Mouse (Mus musculus): ENCODE measurements around the gene Nrxn2. TPM values are rescaled to one million over a fixed set of nuclear protein-coding genes. Genes with fewer than 3 reads are reported as not detected.
A peak's percentile ranks its signal among the peaks of the same experiment; 100 is the strongest.

Nrxn2 gene
- polyA plus RNA-seq, 1 experiment from 2014 or later: 1.3 TPM

- peaks cover 61% of the 10 kb centered on the region for H3K36me3 ChIP-seq (ENCODE audit: control insufficient read depth, insufficient read depth, low read length)
- H3K4me1 ChIP-seq (replicated peaks; ENCODE audit: control insufficient read depth, insufficient read depth): no peaks in the 10 kb centered on the region
- no peak for TF ChIP-seq EP300 (optimal IDR thresholded peaks at IDR 0.05)
- TF ChIP-seq CTCF (IDR thresholded peaks at IDR 0.05; ENCODE audit: low read depth): no peak
- H3K4me2 ChIP-seq (replicated peaks; ENCODE audit: low read depth): no peak overlapping the region
- H3K9ac ChIP-seq (ENCODE audit: low read length): no peak overlapping the region
- WGBS: 87% methylated on average over 42 of the region's 42 CpGs
- no peaks in the 10 kb centered on the region for H3K9me3 ChIP-seq (ENCODE audit: control insufficient read depth, low read length)
- no peak for DNase-seq (ENCODE audit: low spot score)
- ATAC-seq (ENCODE audit: low FRiP score, low TSS enrichment): peak; percentile 19; the same call in 1 of the 2 replicates
- no peaks in the 10 kb centered on the region for H3K27me3 ChIP-seq (ENCODE audit: control insufficient read depth, insufficient read depth, low read length)
- H3K4me3 ChIP-seq (ENCODE audit: low read depth, low read length): no peak overlapping the region
- no peak overlapping the region for H3K27ac ChIP-seq (replicated peaks)
Observed at GRCm38 (mm10) chr19:6375423-6376254, 42.9 kb upstream of the Nrxn2 start.

- H3K27me3 ChIP-seq (ENCODE audit: control insufficient read depth, insufficient read depth, low read length): no peaks in the 10 kb centered on the region
- no peak overlapping the region for H3K9ac ChIP-seq (ENCODE audit: low read length)
- H3K4me1 ChIP-seq (replicated peaks; ENCODE audit: control insufficient read depth, insufficient read depth): no peaks in the 10 kb centered on the region
- no peak overlapping the region for H3K4me2 ChIP-seq (replicated peaks; ENCODE audit: low read depth)
- 75% methylated on average over 14 of the region's 14 CpGs for WGBS
- no peak overlapping the region for H3K4me3 ChIP-seq (ENCODE audit: low read depth, low read length)
- no peak overlapping the region for H3K27ac ChIP-seq (replicated peaks)
- DNase-seq (ENCODE audit: low spot score) (peak; percentile 74), ATAC-seq (ENCODE audit: low FRiP score, low TSS enrichment) (no peak)
- peak; percentile 80 for TF ChIP-seq CTCF (IDR thresholded peaks at IDR 0.05; ENCODE audit: low read depth)
- TF ChIP-seq EP300 (optimal IDR thresholded peaks at IDR 0.05): no peak
- peaks cover 56% of the 10 kb centered on the region for H3K36me3 ChIP-seq (ENCODE audit: control insufficient read depth, insufficient read depth, low read length)
- H3K9me3 ChIP-seq (ENCODE audit: control insufficient read depth, low read length): no peaks in the 10 kb centered on the region
Observed at GRCm38 (mm10) chr19:6376255-6376564, 42.3 kb upstream of the Nrxn2 start.

- H3K27me3 ChIP-seq (ENCODE audit: control insufficient read depth, insufficient read depth, low read length): no peaks in the 10 kb centered on the region
- TF ChIP-seq CTCF (IDR thresholded peaks at IDR 0.05; ENCODE audit: low read depth) (no peak), EP300 (optimal IDR thresholded peaks at IDR 0.05) (no peak)
- no peak overlapping the region for H3K4me2 ChIP-seq (replicated peaks; ENCODE audit: low read depth)
- no peak for DNase-seq (ENCODE audit: low spot score)
- no peak for ATAC-seq (ENCODE audit: low FRiP score, low TSS enrichment)
- H3K4me3 ChIP-seq (ENCODE audit: low read depth, low read length): no peak overlapping the region
- peaks cover 52% of the 10 kb centered on the region for H3K36me3 ChIP-seq (ENCODE audit: control insufficient read depth, insufficient read depth, low read length)
- H3K9me3 ChIP-seq (ENCODE audit: control insufficient read depth, low read length): no peaks in the 10 kb centered on the region
- 63% methylated on average over 2 of the region's 2 CpGs for WGBS
- no peak overlapping the region for H3K9ac ChIP-seq (ENCODE audit: low read length)
- H3K27ac ChIP-seq (replicated peaks): no peak overlapping the region
- H3K4me1 ChIP-seq (replicated peaks; ENCODE audit: control insufficient read depth, insufficient read depth): no peaks in the 10 kb centered on the region
Observed at GRCm38 (mm10) chr19:6376643-6377042, 41.9 kb upstream of the Nrxn2 start.

- WGBS: 80% methylated on average over 11 of the region's 11 CpGs
- Histone ChIP-seq H3K27me3 (ENCODE audit: control insufficient read depth, insufficient read depth, low read length) (no peaks in the 10 kb centered on the region), H3K9ac (ENCODE audit: low read length) (no peak overlapping the region), H3K36me3 (ENCODE audit: control insufficient read depth, insufficient read depth, low read length) (peaks cover 43% of the 10 kb centered on the region), H3K4me1 (replicated peaks; ENCODE audit: control insufficient read depth, insufficient read depth) (no peaks in the 10 kb centered on the region), H3K4me2 (replicated peaks; ENCODE audit: low read depth) (no peak overlapping the region), H3K27ac (replicated peaks) (no peak overlapping the region), H3K4me3 (ENCODE audit: low read depth, low read length) (no peak overlapping the region), H3K9me3 (ENCODE audit: control insufficient read depth, low read length) (no peaks in the 10 kb centered on the region)
- TF ChIP-seq CTCF (IDR thresholded peaks at IDR 0.05; ENCODE audit: low read depth) (no peak), EP300 (optimal IDR thresholded peaks at IDR 0.05) (no peak)
- ATAC-seq (ENCODE audit: low FRiP score, low TSS enrichment) (no peak), DNase-seq (ENCODE audit: low spot score) (no peak)
Observed at GRCm38 (mm10) chr19:6377327-6378040, 41.0 kb upstream of the Nrxn2 start.

GRCm38 (mm10) chr19:6380411-6381166 lies 37.9 kb upstream of the Nrxn2 start:
- no peak overlapping the region for H3K4me3 ChIP-seq (ENCODE audit: low read depth, low read length)
- H3K27me3 ChIP-seq (ENCODE audit: control insufficient read depth, insufficient read depth, low read length): no peaks in the 10 kb centered on the region
- no peak overlapping the region for H3K27ac ChIP-seq (replicated peaks)
- no peak for TF ChIP-seq EP300 (optimal IDR thresholded peaks at IDR 0.05)
- TF ChIP-seq CTCF (IDR thresholded peaks at IDR 0.05; ENCODE audit: low read depth): no peak
- no peaks in the 10 kb centered on the region for H3K9me3 ChIP-seq (ENCODE audit: control insufficient read depth, low read length)
- H3K4me2 ChIP-seq (replicated peaks; ENCODE audit: low read depth): no peak overlapping the region
- H3K9ac ChIP-seq (ENCODE audit: low read length): no peak overlapping the region
- H3K36me3 ChIP-seq (ENCODE audit: control insufficient read depth, insufficient read depth, low read length): peaks cover 23% of the 10 kb centered on the region
- 85% methylated on average over 9 of the region's 9 CpGs for WGBS
- no peak for ATAC-seq (ENCODE audit: low FRiP score, low TSS enrichment)
- no peaks in the 10 kb centered on the region; the same call in 1 of the 2 replicates for H3K4me1 ChIP-seq (replicated peaks; ENCODE audit: control insufficient read depth, insufficient read depth)
- DNase-seq (ENCODE audit: low spot score): no peak
